Mouse (Mus musculus): ENCODE measurements around the gene Pgap2. TPM values are rescaled to one million over a fixed set of nuclear protein-coding genes. Genes with fewer than 3 reads are reported as not detected.

Gene Pgap2
- total and polyA plus RNA-seq, 3 experiments, result 21.1 to 91.1 TPM; not detected in 1

DNA sequence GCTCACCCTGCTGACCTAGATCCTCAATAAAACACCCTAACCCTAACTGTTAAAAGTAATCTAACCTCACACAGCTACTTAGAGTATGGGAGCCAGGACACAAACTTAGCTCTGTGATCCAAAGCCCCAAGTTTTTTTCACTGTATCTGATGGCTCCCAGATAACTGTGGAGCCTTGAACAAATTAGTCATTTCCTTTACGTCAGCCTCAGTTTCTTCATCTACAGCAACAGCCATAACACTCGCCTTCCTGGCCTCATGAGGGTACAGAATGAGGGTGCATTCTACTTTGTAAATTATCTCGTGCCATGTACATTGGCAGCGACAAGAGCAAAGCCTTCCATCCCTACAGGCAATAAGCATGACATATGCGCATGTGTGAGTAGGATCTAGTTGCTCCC, 32.4 kb downstream of the Pgap2 start (continued):
- TF ChIP-seq MEF2A (IDR thresholded peaks at IDR 0.05; ENCODE audit: extremely low read depth, insufficient replicate concordance, low read depth, low read length, poor library complexity, severe bottlenecking), result no peak; the same call in 1 of the 2 replicates
- TF ChIP-seq NELFE (IDR thresholded peaks at IDR 0.05; ENCODE audit: low read depth, low read length), result peak; percentile 41; the same call in 1 of the 2 replicates

DNA sequence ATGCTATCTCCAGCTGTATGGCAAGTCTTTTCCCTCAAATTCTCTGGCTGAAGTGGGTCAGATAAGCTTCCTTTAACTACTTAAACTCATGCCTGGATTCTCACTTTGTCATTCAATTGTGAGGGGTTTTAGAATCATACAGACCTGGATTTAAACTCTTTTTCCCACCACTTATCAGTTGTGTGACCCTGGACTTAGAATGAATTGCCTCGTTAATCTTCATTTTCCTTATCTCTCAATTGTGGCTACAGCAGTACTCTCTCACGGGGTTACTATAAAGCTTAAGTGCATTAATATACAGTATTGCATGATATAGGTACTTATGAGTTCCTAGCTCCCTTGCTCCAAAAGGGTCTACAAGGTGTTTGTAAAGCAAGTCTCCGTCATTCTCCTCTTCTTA, 32.9 kb downstream of the Pgap2 start:
- DNase-seq (ENCODE audit: low read depth, low spot score), result peak; percentile 72
- Histone ChIP-seq H3K4me1 (ENCODE audit: control insufficient read depth in 1 of 2, insufficient read depth in 2 of 2, low read length in 2 of 2) (peaks cover 38 to 67% of the 10 kb centered on the region in 2 experiments), H3K4me3 (ENCODE audit: control insufficient read depth in 1 of 2, insufficient read depth in 1 of 2, low read depth in 2 of 2, low read length in 2 of 2) (peak overlapping the region; percentile 12 to 14; a peak in 3 of 4 replicates), H3K36me3 (ENCODE audit: control insufficient read depth in 1 of 2, insufficient read depth in 2 of 2, low read length in 2 of 2) (peaks cover 5 to 66% of the 10 kb centered on the region in 2 experiments), H3K9me3 (replicated peaks; ENCODE audit: insufficient read depth, low read length) (no peaks in the 10 kb centered on the region), H3K27ac (ENCODE audit: control insufficient read depth, low read depth, low read length) (peak overlapping the region; percentile 99), H3K79me2 (ENCODE audit: control insufficient read depth, insufficient read depth, low read length, poor library complexity) (peaks cover 52% of the 10 kb centered on the region), H3K27me3 (ENCODE audit: control insufficient read depth in 1 of 2, insufficient read depth in 2 of 2, low read length in 2 of 2) (no peaks in the 10 kb centered on the region), H3K9ac (ENCODE audit: control insufficient read depth, low read depth, low read length, poor library complexity, severe bottlenecking) (peak overlapping the region; percentile 63)
- no peak for TF ChIP-seq USF1 (IDR thresholded peaks at IDR 0.05; ENCODE audit: low read depth, low read length)
- TF ChIP-seq KAT2A (conservative IDR thresholded peaks at IDR 0.05; ENCODE audit: low read depth, low read length), result no peak
- TF ChIP-seq MEF2A (IDR thresholded peaks at IDR 0.05; ENCODE audit: extremely low read depth, insufficient replicate concordance, low read depth, low read length, poor library complexity, severe bottlenecking), result no peak
- TF ChIP-seq ZKSCAN1 (IDR thresholded peaks at IDR 0.05; ENCODE audit: low read depth, low read length), result no peak
- no peak for TF ChIP-seq SMC3 (IDR thresholded peaks at IDR 0.05; ENCODE audit: low read depth, low read length)
- TF ChIP-seq ETS1 (IDR thresholded peaks at IDR 0.05; ENCODE audit: low read depth, low read length), result peak; percentile 79
- no peak; the same call in 1 of the 2 replicates for TF ChIP-seq POLR2AphosphoS2 (IDR thresholded peaks at IDR 0.05; ENCODE audit: low read length)
- TF ChIP-seq NRF1 (IDR thresholded peaks at IDR 0.05; ENCODE audit: insufficient read depth, low read depth, low read length, poor library complexity, severe bottlenecking), result no peak
- peak; percentile 29; the same call in 1 of the 2 replicates for TF ChIP-seq TCF12 (IDR thresholded peaks at IDR 0.05; ENCODE audit: low read depth, low read length)
- TF ChIP-seq ZMIZ1 (IDR thresholded peaks at IDR 0.05; ENCODE audit: low read depth, low read length), result no peak
- TF ChIP-seq CHD1 (IDR thresholded peaks at IDR 0.05; ENCODE audit: low read depth, low read length), result no peak
- no peak for TF ChIP-seq POLR2AphosphoS5 (IDR thresholded peaks at IDR 0.05; ENCODE audit: borderline replicate concordance, low read depth, low read length)
- no peak for TF ChIP-seq MAX (IDR thresholded peaks at IDR 0.05; ENCODE audit: low read length)
- no peak for TF ChIP-seq NELFE (IDR thresholded peaks at IDR 0.05; ENCODE audit: low read depth, low read length)
- TF ChIP-seq EP300 (IDR thresholded peaks at IDR 0.05; ENCODE audit: low read depth in 1 of 2, low read length in 2 of 2), result peak; percentile 67 to 74; a peak in 2 of 4 replicates
- TF ChIP-seq POLR2A (IDR thresholded peaks at IDR 0.05; ENCODE audit: control insufficient read depth in 1 of 2, insufficient read depth in 1 of 2, low read depth in 1 of 2, low read length in 2 of 2, poor library complexity in 1 of 2), result no peak
- no peak for TF ChIP-seq GABPA (IDR thresholded peaks at IDR 0.05; ENCODE audit: low read depth, low read length)
- no peak; the same call in 1 of the 2 replicates for TF ChIP-seq MAFK (IDR thresholded peaks at IDR 0.05; ENCODE audit: borderline replicate concordance, low read depth, low read length)
- TF ChIP-seq BHLHE40 (IDR thresholded peaks at IDR 0.05; ENCODE audit: borderline replicate concordance, low read depth, low read length), result no peak
- peak; percentile 70; the same call in 1 of the 2 replicates for TF ChIP-seq RCOR1 (IDR thresholded peaks at IDR 0.05; ENCODE audit: low read depth, low read length)
- TF ChIP-seq HCFC1 (IDR thresholded peaks at IDR 0.05; ENCODE audit: low read depth, low read length), result 0 out of 2 replicates have a peak, but pooled peaks have one; percentile 13
- TF ChIP-seq ZNF384 (IDR thresholded peaks at IDR 0.05; ENCODE audit: low read depth, low read length), result no peak
- no peak for TF ChIP-seq ZC3H11A (IDR thresholded peaks at IDR 0.05; ENCODE audit: low read depth, low read length)
- no peak for TF ChIP-seq USF2 (IDR thresholded peaks at IDR 0.05; ENCODE audit: borderline replicate concordance in 1 of 2, insufficient read depth in 1 of 2, low read depth in 1 of 2, low read length in 2 of 2)
- TF ChIP-seq CTCF (IDR thresholded peaks at IDR 0.05 in 2 of 3, conservative IDR thresholded peaks at IDR 0.05 in 1 of 3; ENCODE audit: control insufficient read depth in 1 of 3, insufficient read depth in 1 of 3, low read depth in 2 of 3, low read length in 3 of 3, poor library complexity in 1 of 3, severe bottlenecking in 1 of 3), result no peak
- TF ChIP-seq SIN3A (IDR thresholded peaks at IDR 0.05; ENCODE audit: low read length), result peak; percentile 37; the same call in 1 of the 2 replicates
- no peak for TF ChIP-seq CHD2 (IDR thresholded peaks at IDR 0.05; ENCODE audit: low read length)
- peak; percentile 1; the same call in 1 of the 2 replicates for TF ChIP-seq TAL1 (IDR thresholded peaks at IDR 0.05; ENCODE audit: low read length)
- no peak for TF ChIP-seq E2F4 (IDR thresholded peaks at IDR 0.05; ENCODE audit: borderline replicate concordance, low read depth, low read length)
- peak; percentile 8; the same call in 1 of the 2 replicates for TF ChIP-seq MXI1 (IDR thresholded peaks at IDR 0.05; ENCODE audit: low read depth, low read length)
- TF ChIP-seq TBP (IDR thresholded peaks at IDR 0.05; ENCODE audit: low read depth, low read length), result no peak
- 0 out of 2 replicates have a peak, but pooled peaks have one; percentile 16 for TF ChIP-seq MYB (IDR thresholded peaks at IDR 0.05; ENCODE audit: low read depth, low read length)
- TF ChIP-seq MAZ (IDR thresholded peaks at IDR 0.05; ENCODE audit: low read depth, low read length), result no peak
- no peak for TF ChIP-seq JUND (IDR thresholded peaks at IDR 0.05; ENCODE audit: low read depth, low read length)
